Mouse (Mus musculus): ENCODE measurements around the gene Snrpd3.

DNA sequence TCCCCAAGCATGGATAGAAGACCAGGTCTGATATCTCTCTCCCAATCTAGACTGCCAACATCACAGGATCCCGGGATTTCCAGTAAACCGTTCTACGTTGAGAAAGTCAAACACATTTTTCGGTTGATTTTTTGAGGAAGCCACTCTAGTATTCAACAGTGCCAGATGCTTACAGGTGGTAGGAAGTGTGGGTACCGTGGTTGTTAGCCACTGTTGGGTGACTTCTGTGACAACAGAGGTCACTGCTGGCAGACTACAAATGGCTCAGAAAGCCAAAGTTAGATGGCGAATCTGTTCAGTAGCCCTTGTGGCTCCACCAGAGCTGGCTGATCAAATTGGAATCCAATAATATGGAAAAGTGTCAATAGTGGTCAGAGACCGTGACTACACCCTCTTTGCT, 13.7 kb upstream of the Snrpd3 start:
- TF ChIP-seq POLR2A (IDR thresholded peaks at IDR 0.05; ENCODE audit: low read depth, low read length) (no peak), CTCF (IDR thresholded peaks at IDR 0.05; ENCODE audit: extremely low read depth, insufficient read length, insufficient replicate concordance, low read depth, low read length) (no peak)
